Mouse (Mus musculus) adrenal gland, postnatal 10 days (tissue): ENCODE measurements around the gene Gmip. TPM values are rescaled to one million over a fixed set of nuclear protein-coding genes. Genes with fewer than 3 reads are reported as not detected.
A peak's percentile ranks its signal among the peaks of the same experiment; 100 is the strongest.

ENCODE experiments used
- DNase-seq: peaks from one replicate; pipeline ENCODE4 v3.0.0; 2021; ENCODE audit warnings: mixed read lengths
- long read RNA-seq, 2 experiments: library from polyadenylated mRNA; stranded (forward); transcript quantifications; one replicate each; pipeline ENCODE4 v2.0.0; 2021
- total RNA-seq, 2 experiments: library from RNA; stranded (reverse); gene quantifications; 2 replicates each; pipeline ENCODE4 v1.2.3; 2021

Gmip gene
- 10 to 100 TPM; 12.2 to 16.9 TPM for total RNA-seq
- long read RNA-seq, experiment 1, partial matches to known transcripts, result 6 of 14 reads
- long read RNA-seq, experiment 1, other reads (novel, unspliced or antisense), result 5 of 14 reads
- long read RNA-seq, experiment 2, partial matches to known transcripts, result 1 of 12 reads
- long read RNA-seq, experiment 2, other reads (novel, unspliced or antisense), result 5 of 12 reads

- peak; percentile 88 for DNase-seq
Measured at GRCm38 (mm10) chr8:69808094-69808863, at the start of gene Gmip. TSS of gene Gmip (plus strand) at chr8:69808679.

GRCm38 (mm10) chr8:69761814-69762445 is 46.5 kb upstream of the Gmip start:
- no peak for DNase-seq

GRCm38 (mm10) chr8:69771221-69771620 is 37.3 kb upstream of the Gmip start:
- no peak for DNase-seq

GRCm38 (mm10) chr8:69772106-69772505 is 36.4 kb upstream of the Gmip start:
- no peak for DNase-seq

DNA sequence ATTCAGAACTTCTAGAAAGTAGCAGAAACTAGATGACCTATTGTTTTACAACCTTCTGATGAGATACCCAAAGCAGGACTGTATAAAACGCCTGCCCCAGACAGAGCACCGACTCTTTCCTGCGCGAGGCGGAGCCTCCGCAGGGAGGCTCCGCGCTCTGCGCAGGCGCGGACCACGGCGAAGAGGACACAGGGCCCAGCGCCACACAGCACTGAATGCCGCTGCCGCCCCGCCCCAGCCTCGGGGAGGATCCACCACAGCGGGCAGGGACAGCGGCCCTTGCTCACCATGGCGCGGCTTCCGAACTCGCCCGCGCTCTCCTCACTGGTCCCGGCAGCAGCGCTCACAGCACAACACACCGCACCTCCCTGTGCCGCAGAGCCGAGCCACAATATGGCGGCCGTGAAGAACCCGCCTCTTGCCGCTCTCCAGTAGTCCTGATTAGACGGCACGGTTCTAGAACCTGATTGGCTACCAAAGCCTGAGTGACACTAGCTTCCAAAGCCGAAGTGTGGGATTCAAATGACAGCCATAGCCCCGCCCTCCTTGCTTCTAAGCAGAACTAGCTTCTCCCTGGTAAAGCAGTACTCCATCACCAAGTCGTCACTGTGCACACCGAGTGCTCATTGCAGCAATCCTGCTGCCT is 33.9 kb upstream of the Gmip start, which contains the start of gene Gm20422:
Gm20422 (minus strand) TSS at position 384 of the 646 bp plus-strand sequence.
- DNase-seq, result peak; percentile 89

- no peak for DNase-seq
Measured at GRCm38 (mm10) chr8:69775149-69775534, 33.3 kb upstream of the Gmip start.

- no peak for DNase-seq
Measured at GRCm38 (mm10) chr8:69777111-69777510, 31.4 kb upstream of the Gmip start.

DNA sequence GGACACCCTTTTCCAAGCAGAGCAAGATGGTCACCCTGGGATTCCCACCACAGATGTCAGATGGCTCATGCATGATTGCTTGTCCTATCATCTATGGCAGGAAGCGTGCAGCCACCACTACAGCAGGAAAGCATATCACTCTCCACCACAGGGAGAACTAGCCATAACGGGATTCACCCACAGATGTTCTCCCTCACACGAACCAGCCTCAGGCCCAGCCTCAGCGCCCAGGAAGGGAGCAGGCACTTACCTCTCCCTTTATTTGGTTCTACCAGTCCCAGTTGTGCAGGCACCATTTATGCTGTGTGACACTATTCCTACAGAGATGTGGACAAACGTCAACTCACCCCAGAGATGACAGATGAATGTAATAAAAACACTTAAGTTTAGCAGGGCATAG is 19.4 kb upstream of the Gmip start:
- no peak for DNase-seq

DNA sequence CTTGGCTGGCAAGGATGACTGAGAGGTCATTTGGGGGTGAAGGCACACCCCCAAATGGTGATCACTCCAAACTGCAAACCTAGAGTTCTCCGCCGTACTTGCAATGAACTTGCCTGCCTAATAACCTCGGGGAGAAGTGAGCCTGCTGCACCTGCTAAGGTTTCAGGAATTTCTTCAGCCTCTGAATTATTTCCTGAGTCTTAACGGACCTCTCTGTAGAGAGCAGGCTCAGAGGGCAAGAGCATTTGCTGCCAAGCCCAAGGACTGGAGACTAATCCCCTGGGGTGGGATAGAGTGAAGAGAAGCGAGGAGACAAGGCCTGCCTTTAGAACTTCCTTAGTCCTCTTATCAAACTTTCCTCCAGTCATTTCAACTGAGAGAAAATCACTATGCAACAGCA is 18.7 kb upstream of the Gmip start:
- no peak for DNase-seq

DNA sequence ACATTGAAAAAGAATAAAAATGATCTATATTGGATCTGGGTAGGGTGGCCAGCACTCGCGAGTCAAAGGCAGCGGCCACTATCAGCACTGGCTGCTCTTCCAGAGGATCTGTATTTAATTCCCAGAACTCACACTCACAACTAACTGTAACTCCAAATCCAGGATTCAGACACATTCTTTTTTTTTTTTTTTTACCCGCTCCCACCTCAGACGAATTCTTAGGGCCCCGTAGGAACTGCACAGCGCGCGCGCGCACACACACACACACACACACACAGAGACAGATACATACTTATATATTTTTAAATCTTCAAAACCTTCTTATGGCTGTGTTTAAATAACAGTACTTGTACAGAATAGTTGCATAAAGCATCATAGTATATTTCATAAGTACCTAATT is 18.1 kb upstream of the Gmip start:
- no peak for DNase-seq

GRCm38 (mm10) chr8:69790773-69791367 is 17.6 kb upstream of the Gmip start, which contains the start of the genes Atp13a1 and Zfp866:
TSS of gene Atp13a1 (plus strand) at chr8:69791163.
TSS of gene Zfp866 (minus strand) at chr8:69791178.
- peak; percentile 93 for DNase-seq

GRCm38 (mm10) chr8:69791415-69792068 is 16.9 kb upstream of the Gmip start:
- peak; percentile 58 for DNase-seq

DNA sequence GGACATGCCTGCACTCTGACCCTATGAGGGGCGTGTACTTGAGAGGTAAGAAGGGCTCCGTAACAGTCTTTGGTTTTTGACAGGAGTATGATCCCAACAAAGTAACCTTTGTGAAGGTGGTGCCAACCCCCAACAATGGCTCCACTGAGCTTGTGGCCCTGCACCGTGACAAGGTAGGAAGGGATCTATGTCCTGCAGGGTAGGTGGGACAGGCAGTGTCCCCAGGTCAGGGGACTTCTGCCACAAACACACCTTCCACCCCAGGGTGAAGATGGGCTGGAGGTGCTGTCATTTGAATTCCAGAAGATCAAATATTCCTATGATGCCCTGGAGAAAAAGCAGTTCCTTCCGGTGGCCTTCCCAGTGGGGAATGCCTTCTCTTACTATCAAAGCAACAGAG is 14.8 kb upstream of the Gmip start:
- DNase-seq, result no peak

- no peak for DNase-seq
Measured at GRCm38 (mm10) chr8:69794096-69794495, 14.4 kb upstream of the Gmip start.

DNA sequence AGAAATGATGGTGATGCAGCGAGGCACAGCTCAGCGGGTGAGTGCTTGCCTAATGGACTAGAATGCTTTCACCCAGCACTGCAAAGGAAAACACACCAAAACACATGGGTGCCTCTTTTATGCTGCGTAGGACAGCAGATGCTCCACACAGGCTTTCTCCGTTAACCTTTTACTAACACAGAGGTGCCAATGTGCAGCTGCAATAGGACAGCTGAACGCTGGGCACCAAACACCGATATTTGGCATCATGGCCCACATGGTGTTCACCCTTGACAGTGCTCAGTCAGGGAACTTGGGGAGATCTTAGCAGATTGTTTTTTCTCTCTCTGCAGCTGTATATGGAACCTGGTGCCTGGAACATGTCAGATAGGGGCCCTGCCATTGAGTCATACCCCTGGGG is 13.6 kb upstream of the Gmip start:
- DNase-seq, result no peak

DNA sequence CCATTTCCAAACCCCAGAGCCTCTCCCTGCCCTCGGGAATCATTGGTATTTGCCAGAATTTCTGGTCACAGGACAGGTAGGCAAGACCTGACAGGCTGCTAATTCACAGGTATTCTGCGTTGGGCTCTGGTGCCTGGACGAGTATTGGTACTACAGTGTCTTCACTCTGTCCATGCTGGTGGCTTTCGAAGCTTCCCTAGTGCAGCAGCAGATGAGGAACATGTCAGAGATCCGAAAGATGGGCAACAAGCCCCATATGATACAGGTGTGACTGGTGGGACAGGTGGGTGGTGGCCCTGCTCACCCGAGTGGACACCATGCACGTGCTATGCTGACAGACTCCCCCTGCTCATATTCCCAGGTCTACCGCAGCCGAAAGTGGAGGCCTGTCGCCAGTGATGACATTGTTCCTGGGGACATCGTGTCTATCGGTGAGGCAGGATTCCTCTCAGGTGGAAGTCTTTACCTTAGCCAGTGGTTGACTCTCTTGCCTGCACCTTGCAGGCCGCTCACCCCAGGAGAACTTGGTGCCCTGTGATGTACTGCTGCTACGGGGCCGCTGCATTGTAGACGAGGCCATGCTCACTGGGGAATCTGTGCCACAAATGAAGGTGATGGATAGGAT is 11.6 kb upstream of the Gmip start:
- no peak for DNase-seq

- DNase-seq, result no peak
Measured at GRCm38 (mm10) chr8:69797661-69798060, 10.8 kb upstream of the Gmip start.

DNA sequence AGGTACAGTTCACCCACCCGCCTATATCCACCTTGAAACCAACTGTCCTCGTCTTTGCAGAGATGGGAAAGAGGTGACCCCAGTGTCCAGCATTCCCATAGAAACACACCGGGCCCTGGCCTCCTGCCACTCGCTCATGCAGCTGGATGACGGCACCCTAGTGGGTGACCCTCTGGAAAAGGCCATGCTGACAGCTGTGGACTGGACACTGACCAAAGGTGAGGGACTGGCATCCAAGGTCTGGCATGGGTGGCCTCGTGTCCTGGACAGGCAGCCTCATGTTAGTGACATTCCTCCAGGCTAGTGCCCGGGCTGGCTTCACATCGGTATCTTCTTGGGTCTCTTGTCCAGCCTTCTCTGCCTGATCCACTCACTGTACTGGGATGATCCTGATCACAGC is 9.2 kb upstream of the Gmip start:
- no peak for DNase-seq

GRCm38 (mm10) chr8:69799946-69800345 is 8.5 kb upstream of the Gmip start:
- DNase-seq, result no peak

- DNase-seq, result no peak
Measured at GRCm38 (mm10) chr8:69801796-69802195, 6.7 kb upstream of the Gmip start.

DNA sequence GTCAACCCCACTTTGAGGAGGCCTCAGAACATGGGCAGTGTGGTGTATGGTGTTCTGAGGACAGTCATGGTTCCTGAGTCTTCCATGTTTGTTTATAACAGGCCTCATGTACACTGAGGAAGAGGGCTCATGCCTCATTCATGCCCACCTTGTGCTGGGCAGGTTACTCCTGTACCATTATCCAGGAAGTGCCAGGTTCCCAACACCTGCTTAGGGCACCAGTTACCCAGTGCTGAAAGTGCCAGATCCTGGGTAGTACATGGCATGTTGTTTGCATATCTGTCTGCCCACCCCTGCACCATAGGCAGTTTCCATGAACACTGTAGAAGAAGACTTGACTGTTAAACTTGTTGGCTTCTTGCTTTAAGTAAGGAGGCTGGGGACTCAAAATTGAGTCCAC is 6.3 kb upstream of the Gmip start:
- DNase-seq, result no peak
